Mouse (Mus musculus): ENCODE measurements around the gene St6gal2.

- TF ChIP-seq GATA1 (IDR thresholded peaks at IDR 0.05; ENCODE audit: borderline replicate concordance, low read length) (no peak), FLI1 (IDR thresholded peaks at IDR 0.05; ENCODE audit: low read length) (no peak)
These were observed 9.3 kb downstream of the St6gal2 start for GRCm38 (mm10) chr17:55454487-55454886.

All from megakaryocyte, embryonic 14.5 days (primary cell).